Mouse (Mus musculus): ENCODE data around the gene Vmn1r132. TPM values are rescaled to one million over a fixed set of nuclear protein-coding genes. Genes with fewer than 3 reads are reported as not detected.
"Not testable (repeated sequence)": the region's sequence is repeated elsewhere in the genome, so short reads cannot be mapped to it uniquely, and the experiment has no call there.

Gene Vmn1r132
- not detected for total RNA-seq (2021)
- long read RNA-seq, experiment 1, result 0 reads
- long read RNA-seq, experiment 2, result 0 reads

DNA sequence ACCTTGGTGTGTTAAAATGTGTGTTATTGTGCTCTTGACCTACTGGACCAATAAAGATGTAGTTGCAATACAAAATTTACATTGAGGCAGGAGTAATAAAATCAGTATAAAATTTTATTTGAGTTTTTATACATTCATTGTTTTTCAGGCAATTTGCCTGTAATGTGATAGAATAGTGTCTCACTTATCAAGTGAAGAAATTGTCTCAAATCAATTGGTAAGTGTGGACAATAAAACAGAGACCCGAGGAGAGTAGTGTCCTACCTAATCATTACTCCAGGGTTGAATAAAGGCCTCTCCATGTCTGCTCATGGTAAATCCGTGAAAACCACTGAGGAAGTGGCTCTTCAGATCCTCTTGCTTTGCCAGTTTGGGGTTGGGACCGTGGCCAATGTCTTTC is at the start of gene Vmn1r132:
Gene Vmn1r132, plus strand, starts transcription at position 301 of the 400 bp plus-strand sequence.
- DNase-seq; intact Hi-C loops (cut with DNase I): not testable (repeated sequence)

Other genes with a start within 250 kb of the Vmn1r132 start
- not detected for gene Gm6882, start 181.3 kb upstream of the Vmn1r132 start, total RNA-seq (2021)
- gene Vmn1r130, start 102.3 kb upstream of the Vmn1r132 start, total RNA-seq (2021), result not detected
- not detected for gene Vmn1r131, start 68.0 kb upstream of the Vmn1r132 start, total RNA-seq (2021)
- gene Gm4175, start 147.4 kb downstream of the Vmn1r132 start, total RNA-seq (2021), result not detected
- not detected for gene Gm4177, start 182.6 kb downstream of the Vmn1r132 start, total RNA-seq (2021)
- not detected for gene Vmn1r135, start 218.3 kb downstream of the Vmn1r132 start, total RNA-seq (2021)
- not detected for gene Gm5725, start 230.2 kb downstream of the Vmn1r132 start, total RNA-seq (2021)

Measured in gastrocnemius, postnatal 36 days (tissue).